Mouse (Mus musculus) frontal cortex, postnatal 36 days (tissue): ENCODE data around the gene Amz2.
A peak's percentile ranks its signal among the peaks of the same experiment; 100 is the strongest.

ENCODE experiments used
- DNase-seq, 2 experiments: peaks; one replicate each; pipeline ENCODE4 v3.0.0; 2022; ENCODE audit warnings: low spot score in 2 of 2

Gene Amz2

DNA sequence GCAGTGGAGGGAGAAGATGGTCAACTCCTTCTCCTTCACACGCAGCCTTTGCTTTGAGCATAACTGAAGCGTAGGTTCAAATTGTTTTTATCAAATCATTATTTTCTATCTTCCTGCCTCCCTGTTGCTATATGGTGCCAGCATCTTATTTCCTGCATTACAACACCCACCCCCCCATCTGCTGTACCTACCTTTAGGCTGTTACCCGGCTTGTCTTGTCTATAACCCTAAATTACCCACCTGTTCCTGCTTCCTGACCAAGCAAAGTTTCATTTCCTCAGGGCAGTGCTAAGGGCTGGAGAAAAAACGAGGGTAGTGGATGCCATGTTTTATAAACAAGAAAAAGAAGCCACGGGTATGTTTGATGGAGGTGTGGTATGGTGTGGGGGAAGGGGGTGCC is 4.5 kb upstream of the Amz2 start:
- no peak for DNase-seq

DNA sequence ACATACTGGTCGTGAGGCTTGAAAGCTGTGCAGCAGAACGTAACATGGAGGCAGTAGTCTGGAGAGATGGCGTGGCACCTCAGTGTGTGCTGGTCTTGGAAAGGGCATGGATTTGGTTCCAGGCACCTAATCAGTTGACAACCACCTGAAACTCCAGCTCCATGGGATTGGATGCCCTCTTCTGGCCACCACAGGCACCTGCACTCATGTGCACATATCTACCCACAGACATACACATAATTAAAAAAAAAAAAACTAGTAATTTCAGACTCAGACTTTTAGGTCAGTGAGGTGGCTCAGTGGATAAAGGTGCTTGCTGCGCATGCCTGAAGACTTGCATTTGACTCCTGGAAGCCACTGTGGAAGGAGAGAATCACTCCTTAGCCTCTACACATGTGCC is 3.5 kb upstream of the Amz2 start:
- DNase-seq = no peak

DNA sequence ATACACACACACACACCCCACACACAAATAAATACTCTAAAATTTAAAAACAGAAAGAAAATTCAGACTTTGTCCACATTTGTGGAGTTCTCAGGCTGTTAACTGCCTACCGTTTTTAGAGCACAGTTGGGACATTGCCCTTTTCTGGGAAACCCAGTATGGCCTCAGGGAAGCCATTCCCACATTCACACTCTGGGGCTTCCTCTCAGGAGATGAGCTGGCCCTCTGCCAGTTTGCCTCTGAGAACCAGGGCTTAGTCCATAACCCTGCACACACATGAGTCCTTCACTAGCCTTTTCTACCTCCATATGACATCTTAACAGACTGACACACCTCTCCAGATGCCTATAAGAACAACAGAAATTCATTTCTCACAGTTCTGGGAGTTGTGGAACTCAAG is 2.5 kb upstream of the Amz2 start:
- DNase-seq = no peak

DNA sequence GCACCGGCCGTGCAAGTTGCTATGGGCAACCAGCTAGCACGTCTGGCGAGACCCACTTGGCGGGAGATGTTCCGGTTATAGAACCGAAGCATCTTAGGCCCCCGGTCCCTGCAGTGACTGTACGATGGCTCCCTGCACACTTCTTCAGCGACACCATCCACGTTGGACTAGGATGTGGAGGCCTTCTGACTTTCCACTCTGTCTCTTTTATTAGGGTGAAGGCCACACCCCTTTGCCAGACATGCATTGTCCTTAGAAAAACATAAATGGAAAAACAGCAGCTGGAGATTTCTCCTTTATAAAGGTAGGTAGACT is 483 bp downstream of the Amz2 start:
- DNase-seq = no peak

DNA sequence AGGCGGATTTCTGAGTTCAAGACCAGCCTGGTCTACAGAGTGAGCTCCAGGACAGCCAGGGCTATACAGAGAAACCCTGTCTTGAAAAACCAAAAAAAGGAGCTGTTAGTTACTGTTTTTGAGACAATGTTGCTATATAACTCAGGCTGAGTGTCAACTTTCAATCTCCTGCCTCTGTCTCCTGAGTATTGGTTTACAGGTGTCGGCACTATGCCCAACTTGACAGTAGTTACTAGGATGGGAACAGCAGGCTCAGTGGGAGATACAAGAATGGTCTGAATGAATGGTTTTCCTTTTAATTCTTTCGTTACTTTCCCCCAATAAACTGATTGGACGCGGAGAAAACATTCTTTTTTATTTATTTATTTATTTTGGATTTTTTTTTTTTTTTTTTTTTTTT is 1.6 kb downstream of the Amz2 start:
- DNase-seq = no peak

DNA sequence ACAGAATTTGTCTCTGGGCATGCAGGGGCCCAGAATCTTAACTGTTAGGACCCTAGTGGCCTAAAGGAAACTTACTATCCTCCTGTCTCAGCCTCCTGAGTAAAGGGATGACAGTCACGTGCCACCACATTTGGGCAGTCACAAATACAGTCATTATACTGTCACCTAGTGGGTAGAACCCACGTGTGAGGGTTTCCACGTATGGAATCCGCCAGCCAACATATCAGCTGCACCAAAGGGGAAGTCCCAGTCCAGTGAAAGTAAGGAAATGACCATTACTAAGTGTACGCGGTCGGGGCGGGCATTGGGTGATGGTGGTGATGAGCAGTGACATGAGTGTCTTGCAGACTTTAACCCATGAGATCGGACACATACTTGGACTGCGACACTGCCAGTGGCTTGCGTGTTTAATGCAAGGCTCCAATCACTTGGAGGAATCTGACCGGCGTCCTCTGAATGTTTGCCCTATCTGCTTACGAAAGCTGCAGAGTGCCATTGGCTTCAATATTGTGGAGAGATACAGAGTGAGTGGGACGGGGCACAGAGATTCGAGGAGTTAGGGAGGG is 8.6 kb downstream of the Amz2 start:
- DNase-seq = no peak

DNA sequence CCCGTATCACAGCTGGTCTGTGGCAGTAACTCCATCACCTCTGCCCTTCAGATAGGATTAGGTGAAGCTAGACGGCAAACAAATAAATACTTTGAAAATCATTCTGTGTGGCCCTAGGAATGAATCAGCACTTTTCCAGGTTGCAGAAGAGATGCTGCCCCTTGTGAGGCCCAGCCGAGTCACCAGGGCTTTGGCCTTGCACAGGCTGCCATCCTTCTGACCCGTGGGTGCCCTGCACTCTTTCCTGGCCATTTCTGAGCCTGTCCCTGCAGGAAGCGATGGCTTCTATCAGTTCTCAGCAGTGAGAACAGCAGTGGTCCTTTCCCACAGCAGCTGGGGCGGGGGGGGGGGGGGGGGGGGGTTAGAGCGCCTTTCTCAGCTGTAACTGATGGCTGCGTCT is 11.1 kb downstream of the Amz2 start:
- DNase-seq = no peak

DNA sequence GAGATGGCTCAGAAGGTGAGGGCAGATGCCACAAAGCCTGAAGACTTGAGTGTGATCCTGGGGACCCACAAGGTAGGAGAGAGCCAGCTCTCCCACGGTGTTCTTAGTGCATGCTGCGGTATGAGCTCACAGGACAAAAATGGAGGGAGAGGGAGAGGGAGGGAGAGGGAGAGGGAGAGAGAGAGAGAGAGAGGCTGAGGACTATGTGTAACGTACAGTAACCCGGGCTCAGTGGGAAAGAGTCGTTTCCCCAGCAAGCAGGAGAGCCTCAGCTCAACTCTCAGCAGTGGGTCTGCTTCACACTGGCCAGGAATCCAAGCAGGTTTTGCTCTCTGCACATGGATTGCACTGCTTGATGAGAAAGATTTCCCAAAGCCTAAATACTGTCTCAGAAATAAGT is 13.5 kb downstream of the Amz2 start:
- DNase-seq = no peak

DNA sequence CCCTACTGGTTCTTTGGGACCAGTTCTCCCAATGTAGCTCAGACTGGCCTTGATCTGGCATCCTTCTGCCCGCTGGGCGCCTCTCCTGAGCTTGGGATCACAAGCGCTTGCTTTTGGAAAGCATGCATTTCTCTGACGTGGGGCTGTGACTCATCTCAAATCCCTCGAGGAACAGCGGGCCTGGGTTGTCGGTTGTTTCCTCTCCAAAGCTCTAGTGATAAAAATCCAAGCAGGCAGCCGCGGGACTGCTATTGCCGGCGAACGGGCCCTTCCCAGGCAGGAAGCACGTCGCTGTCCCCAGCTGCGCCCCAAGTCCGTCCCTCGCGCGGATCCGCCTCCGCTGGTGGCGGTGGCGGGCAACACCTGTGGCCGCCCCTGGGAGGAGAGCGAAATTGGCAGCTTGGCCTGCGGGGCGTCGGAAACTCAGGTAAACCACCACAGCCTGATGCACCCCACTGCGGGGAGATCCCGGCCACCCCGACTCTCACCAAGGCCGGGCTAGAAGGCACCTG is 14.1 kb downstream of the Amz2 start:
- DNase-seq = peak; percentile 55 to 58

DNA sequence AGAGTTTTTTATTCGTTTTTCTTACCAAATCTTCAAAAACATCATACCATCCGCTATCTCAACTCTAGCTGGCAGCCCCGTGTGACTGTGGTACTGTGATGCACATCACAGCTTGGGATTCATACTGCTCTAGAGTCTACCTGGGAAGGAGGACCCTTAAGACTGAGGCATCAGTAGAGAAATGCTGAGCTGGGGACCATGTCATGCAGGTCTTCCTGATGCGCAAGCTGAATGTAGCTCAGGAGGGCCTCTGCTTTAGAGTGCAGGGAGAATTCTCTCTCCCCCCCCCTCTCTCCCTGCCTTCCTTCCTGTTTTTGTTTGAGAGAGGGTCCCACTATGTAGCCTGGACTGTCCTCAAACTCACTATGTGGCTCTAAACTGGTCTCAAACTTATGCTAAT is 14.9 kb downstream of the Amz2 start:
- no peak for DNase-seq

DNA sequence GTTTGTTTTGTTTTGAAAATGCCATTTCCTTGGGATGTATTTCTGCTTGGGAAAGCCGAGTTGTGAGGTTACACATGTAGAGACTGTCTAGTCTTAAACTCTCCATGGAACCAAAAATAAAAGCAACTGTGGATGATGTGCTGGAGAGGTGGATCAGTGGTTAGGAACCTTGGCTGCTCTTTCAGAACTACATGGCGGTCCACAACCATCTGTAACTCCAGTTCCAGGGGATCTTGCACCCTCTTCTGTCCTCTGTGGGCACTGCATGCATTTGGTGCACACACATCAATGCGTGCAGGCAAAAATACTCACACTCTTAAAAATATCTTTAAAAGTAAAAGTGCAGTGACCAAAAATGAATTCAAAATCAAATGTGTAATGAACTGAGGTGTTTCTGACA is 15.4 kb downstream of the Amz2 start:
- no peak for DNase-seq

DNA sequence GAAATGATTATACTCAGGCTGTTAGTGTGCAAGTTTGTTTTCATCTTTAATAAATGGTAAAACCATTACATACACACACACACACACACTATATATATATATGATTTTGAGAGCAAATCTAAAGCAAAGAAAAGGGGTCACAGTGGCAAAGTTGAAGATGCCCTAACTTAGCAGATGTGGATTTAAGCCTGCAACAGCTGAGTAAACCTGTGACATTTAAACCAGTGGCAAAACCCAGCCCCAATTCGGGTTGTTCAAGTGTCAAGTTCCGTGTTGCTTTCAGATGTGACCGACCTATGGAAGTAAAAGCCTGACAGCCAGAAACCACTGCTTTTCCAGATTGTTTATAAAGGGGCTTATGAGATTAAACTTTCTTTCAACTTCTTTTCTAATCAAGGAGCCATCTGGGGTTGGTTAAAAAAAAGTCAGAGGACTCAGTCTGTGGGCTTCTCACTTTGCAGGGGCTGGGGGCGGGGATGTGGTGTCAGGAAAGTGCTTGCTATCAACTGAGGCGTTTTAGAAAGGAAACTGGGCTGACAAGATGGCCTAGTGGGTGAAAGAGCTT is 16.5 kb downstream of the Amz2 start:
- no peak for DNase-seq

DNA sequence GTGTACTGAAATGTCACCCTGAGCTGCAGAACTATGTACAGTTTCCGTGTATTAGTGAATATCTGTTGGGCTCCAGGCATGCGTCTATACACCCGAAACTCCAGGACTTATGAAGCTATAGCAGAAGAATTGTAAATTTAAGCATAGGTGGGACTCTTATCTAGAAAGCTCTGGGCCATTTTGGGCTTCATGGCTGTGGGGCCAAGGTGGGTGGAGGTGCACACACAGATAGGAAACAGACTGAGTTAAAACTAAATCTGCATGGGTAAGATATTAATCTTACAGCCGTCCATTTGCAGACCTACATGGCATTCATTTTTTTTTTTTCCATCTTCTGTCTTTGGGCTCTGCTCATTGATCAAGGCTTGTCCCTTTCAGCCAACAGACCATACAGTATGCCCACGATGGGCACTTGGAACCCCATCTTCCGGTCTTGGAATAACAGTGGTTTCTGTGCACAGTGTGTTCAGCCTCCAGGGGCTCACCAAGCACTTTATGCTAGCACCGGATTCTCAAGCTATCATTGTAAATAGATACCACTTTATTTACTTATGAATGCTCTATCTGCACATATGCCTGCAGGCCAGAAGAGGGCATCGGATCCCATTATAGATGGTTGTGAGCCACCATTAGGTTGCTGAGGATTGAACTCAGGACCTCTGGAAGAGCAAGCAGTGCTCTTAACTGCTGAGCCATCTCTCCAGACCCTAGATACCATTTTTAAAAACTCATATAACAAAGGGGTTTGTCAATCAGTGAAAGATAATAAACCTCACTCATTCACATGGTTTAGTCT is 17.9 kb downstream of the Amz2 start:
- no peak for DNase-seq

DNA sequence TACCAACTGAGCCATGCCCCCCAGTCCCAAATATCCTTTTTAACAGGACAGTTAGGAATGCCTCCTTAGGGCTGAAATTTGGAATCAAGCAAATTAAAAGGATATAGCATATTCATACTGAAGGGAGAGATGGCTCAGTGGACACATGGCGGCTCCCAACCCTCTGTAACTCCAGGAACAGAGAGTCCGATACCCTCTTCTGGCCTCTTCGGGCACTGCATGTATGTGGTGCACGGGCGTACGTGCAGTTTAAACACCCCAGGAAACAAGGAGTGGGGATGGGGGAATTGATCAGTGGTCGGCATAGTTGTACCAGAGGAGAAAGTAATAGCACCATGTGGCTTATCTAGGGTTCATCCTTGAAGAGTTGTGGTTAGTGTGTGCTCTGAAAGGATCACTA is 18.9 kb downstream of the Amz2 start:
- DNase-seq = no peak

DNA sequence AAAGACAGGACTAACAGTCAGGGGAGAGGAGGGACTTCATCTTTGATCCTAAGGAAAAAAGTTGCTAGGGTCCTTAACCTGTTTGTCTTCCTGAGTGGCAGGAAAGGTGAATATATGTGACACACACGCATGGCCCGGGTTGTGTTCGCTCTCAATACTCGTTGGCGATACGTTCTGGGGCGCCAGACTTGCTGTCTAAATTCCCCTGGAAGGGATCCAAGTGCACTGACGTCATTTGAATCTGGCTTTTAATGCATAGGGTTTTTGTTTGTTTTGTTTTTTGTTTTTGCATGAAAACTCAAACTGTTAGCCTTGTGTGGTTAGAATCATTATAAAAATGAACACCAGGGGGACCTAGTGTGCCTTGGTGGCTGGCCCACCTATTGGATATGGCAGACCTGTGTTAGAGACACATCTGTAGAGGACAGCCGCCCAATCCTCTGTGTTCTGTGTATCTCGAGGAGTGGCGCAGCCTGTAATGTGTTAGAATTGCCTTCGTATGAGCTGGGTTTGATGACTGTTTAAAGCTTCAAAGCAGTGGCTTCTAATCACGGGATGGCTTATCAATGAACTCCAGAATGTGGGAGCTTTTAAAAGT is 19.8 kb downstream of the Amz2 start:
- DNase-seq = peak in 1 of 2 experiments; percentile 27

DNA sequence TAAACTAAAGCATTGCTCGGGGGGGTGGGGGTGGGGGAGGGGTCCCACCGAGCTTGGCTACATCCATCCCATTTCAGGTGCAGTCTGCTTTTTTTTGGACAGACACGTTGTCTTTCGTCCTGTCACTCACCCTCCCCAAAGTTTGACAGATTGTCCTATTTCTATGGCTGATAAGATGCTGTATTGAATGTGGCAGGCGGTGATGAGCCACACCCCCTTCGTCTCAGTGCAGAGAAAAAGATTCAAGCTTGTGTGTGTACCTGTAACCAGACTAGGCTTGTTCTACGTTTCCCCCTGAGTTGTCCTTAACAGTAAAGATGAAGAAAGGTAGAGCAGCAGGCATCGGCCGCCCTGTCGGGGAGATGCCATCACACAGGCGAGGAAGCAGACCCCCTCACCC is 25.4 kb downstream of the Amz2 start:
- DNase-seq = no peak

DNA sequence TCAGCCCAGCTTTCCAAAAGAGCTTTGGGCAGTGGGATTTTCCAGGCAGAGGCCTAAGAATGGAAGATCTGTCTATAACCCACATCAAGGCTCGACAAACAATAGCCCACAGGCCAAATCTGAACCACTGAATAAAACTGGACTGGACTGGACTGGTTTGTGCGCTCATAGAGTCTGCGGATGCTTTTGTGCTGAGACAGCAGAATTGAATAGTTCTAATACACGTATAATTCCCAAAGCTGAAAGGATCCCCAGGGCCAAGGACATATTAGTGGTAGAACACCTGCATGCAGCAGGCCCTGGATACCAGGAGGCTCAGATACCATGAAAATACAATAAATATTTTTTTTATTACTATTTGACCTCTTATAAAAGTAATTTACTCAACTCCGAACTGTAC is 30.5 kb downstream of the Amz2 start:
- no peak for DNase-seq

DNA sequence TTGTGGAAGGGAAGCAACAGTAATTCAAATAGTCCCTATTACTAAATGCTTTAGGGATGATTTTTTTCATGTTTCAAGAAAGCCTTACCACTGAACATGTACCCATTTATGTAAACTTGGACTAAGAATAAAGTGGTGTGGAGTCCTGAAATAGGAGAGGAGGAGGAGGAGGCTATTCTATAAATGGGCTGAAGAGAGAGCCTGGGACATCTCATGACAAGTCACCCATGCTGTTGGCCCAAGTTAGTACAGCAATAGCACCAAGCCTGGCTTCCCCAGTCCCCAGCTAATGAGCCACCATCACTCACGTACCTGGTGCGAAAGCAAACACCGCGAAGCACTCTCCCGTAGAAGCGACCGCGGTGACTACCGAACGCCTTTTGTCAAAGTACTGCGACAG is 32.4 kb downstream of the Amz2 start:
- DNase-seq = peak in 1 of 2 experiments; percentile 43

DNA sequence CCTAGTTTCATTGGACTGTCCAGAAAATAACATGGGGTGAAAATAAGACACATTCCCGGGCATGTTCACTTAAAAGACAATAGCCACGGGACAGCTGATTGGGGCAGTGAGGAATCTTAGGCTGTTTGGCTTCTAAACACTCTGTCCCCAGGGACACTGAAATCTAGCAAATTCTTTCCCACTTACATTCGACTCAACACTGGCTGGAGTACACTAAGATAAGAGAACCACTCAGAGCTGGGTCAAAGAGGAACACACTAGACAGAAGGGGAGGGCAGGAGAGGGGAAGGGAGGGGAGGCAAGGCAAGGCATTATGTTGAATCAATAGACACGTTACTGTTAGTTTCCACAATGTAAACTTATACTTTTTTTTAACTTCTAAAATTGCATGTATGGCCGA is 34.8 kb downstream of the Amz2 start:
- DNase-seq = no peak

DNA sequence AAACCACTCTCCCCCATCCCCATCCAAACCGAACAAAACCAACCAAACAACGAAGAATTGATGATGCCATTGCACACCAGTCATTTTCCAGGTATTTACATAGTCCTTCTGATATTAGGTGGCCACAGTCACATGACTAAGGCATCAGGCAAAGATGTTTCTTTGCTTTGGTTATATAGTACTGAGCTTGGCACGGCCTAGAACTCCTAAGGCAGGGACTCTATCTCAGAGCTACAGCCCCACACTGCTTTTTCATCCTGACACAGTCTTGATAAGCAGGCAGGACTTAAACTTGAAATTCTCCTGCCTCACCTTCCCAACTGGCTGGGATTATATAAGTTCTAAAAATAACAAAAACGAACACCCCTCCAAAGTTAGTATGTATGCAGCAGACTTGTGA is 39.3 kb downstream of the Amz2 start:
- DNase-seq = no peak

DNA sequence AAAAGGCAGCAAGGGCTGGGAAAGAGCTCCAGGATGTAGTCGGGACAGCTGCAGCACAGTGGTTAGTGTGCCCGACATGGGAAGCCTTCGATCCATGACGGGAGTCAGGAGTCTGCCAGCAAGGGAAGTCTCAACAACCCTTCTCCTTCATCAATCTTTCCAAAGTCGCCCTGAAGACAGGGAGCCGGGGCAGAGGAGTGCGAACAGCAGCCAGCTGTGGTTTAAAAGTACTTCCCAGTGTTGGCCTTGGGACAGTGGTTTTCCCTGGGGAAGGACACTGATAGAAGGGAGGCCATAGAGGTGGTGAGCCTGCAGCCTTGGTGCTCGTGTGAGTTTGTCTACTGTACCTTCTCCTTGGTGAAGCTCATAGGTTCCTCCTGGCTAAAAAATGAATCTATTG is 41.2 kb downstream of the Amz2 start:
- no peak for DNase-seq

DNA sequence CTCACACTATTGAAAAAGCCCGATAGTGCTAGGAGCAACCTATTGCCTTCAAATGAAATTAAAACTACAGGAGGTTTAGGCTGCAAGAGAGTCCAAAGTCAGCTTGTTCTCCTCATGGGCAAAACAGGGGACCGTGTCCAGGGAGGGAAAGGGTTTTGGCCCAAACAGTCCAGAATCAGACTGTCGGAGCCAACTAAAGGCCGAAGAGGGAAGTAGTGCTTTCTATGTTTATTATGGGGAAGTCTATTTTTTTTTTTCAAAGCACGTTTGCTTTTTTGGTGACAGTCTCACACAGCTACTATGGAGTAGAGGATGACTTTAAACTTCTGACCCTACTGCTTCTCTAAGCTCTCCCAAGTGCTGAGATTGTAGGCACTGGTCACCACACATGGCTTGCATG is 42.4 kb downstream of the Amz2 start:
- no peak for DNase-seq

DNA sequence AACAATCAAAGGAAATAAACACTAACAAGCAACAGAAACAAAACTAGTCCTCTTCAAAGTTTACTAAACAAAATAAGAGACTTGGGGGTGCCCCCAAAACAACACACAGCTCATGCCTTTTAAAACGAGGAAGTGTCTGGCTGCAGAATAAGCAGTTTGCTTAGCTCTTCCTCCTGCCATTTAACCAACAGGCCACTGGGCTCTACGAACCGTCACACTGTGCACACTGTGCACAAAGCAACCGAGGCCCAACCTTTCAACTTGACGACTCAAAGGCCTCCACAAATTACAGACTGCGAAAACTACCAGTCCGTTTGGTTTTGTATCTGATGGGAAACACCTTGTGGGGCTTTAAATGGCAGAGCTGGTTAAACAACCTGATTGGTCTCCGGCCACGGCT is 44.4 kb downstream of the Amz2 start:
- no peak for DNase-seq
